Mouse (Mus musculus) gastrocnemius, postnatal 4 days (tissue): ENCODE measurements around the gene Txn2. TPM values are rescaled to one million over a fixed set of nuclear protein-coding genes. Genes with fewer than 3 reads are reported as not detected.

ENCODE experiments used
- DNase-seq, 2 experiments: peaks; one replicate each; pipeline ENCODE4 v3.0.0; 2021 to 2022; ENCODE audit warnings: low spot score in 2 of 2, mixed read lengths in 2 of 2
- total RNA-seq, 2 experiments: library from RNA; stranded (reverse); gene quantifications; 2 replicates each; pipeline ENCODE4 v1.2.3; 2021

Gene Txn2
- total RNA-seq, 2 experiments from 2014 or later, result 152 to 157 TPM

DNA sequence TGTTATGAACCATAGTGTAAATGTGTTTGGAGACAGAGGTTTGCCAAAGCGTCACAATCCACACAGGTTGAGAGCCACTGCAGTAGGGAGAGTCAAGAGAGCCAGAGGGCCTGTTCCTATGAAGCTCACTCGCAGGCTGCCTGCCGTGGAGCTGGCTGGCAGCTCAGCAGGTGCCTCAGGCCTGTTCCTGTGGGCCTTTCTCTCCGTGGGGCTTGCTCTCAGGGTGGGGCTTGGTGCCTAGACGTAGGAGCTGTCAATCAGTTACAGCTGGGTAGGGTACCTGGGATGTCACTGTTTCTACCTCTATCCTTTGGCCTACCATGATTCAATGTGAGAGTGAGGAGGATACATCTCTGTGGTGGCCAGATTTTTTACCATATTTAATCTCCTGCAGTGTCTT is 6.2 kb upstream of the Txn2 start:
- DNase-seq, result no peak

GRCm38 (mm10) chr15:77934326-77934725 is 5.5 kb upstream of the Txn2 start:
- DNase-seq, result no peak

GRCm38 (mm10) chr15:77933770-77934169 is 5.0 kb upstream of the Txn2 start:
- peak; percentile 97 to 99 for DNase-seq

DNA sequence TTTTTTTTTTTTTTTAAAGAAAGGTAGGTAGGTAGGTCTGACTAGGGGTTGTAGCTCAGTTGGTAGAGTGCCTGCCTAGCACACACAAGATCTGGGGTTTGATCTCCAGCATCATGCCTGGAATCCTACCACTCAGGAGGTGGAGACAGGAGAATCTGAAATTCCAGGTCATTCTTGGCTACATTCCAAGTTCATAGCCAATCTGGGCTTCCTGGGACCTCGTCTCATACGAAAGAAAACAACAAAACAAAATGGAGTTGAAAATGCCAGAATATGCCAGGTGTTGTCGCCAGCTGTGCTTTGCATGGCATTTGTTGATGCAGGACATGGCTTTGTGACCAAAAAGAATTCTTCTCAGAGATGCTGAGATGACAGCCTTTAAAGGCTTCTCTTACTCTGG is 4.4 kb upstream of the Txn2 start:
- DNase-seq, result no peak

- DNase-seq, result no peak
These were observed 2.8 kb upstream of the Txn2 start for GRCm38 (mm10) chr15:77931689-77932016.

DNA sequence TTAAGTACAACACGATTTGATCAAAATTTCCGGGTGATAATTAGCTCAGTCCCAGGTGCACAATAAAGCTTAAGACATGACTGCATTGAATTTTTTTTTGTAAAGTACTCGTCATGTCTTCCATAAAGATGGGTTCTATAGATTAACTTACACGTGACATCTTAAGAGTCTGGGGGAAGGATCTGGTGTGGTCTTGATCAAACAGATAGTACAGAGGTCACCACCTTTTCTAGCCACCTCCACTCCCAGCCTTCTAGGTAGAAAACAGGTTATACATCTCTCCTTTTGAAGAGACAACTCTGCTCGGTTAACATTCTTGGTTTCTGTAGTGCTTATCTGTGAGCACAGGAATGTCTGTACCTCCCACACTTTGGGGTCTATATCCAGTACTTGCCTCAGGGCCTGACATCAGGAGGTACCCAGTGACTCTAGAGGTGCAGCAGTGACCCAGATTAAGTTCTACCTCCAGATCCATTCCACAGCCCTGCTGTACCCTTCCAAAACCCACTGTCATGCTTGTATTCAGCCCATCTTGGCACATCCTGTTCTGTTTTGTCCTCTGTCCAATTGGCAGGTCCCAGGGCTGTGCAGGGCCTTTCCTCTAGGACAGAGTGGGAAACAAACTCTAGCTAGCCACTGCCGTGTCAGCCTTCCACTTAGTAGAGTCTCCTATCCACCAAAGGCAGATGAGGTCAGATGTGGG is 2.3 kb upstream of the Txn2 start:
- DNase-seq, result no peak

- DNase-seq, result no peak
These were observed 998 bp upstream of the Txn2 start for GRCm38 (mm10) chr15:77929804-77930203.

DNA sequence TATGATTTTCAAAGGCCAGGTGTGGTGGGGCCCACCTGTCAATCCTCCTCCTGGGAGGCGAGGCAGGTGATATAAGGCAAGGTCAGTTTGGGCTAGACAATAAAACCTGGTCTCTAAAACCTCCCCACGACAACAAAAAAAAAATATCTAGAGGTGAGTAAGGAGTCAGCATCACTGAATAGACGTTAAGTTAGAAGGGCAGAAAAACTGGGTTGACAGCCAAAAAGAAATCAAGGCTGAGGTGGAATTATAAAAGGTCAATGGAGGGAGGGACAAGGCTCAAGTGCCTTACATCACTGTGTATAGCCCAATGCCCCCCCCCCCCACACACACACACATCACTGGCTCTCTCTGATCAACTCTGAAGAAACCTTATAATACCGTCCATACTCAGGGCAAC is 715 bp downstream of the Txn2 start:
- DNase-seq, result no peak

DNA sequence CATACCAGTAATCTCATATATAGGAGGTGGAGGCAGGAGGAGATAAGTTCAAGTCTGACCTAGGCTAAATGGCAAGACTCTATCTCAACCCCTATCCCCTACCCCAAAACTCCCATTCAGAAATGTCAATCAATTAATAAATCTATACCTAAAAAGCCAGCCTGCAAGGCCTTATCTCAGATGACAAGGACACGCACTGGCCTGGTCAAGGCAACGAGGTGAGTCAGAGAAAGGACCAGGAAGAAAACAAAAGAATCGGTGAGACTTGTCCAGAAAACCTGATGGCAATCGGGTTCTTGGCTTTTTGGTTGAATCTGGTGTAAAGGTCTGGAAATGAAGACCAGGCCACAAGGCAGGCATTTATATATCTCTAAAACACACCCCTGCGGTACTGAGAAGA is 1.9 kb downstream of the Txn2 start:
- DNase-seq, result no peak

DNA sequence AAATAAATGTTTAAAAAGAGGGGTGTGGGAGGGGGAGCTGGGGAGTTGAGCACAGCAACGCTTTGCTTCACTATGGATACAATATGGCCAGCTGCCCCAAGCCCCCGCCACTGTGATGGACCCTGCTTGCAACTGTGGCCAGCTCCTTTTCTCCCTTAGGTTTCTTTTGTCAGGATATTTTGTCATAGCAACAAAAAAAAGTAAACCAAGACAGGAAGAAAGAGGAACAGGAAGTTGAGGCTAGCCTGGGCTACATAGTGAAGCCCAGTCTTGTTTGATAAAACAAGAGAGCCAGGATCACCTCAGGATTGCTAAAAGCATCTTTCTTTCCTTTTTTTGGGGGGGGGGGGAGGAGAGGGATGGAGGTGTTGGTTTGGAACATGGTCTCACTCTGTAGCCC is 3.6 kb downstream of the Txn2 start:
- DNase-seq, result no peak

- no peak for DNase-seq
These were observed 5.4 kb downstream of the Txn2 start for GRCm38 (mm10) chr15:77923267-77924035.

GRCm38 (mm10) chr15:77922710-77923109 is 6.1 kb downstream of the Txn2 start:
- no peak for DNase-seq

DNA sequence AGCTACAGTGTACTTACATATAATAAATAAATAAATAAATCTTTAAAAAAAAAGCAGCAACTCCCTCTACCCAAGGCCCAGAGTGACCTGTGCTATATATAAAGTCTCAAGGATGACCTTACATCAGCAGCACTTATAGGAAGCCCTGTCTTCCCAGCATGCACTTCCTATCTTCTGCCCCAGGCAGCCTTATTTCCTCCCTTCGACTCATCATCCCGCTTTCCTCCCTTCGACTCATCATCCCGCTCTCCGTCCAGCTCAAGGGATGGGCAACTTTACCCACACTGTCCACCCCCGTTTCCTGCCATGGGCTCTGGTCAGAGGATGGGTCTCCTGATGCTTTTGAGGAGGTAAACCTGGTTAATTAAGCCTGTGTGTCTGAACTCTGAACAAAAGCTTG is 7.2 kb downstream of the Txn2 start:
- no peak for DNase-seq

DNA sequence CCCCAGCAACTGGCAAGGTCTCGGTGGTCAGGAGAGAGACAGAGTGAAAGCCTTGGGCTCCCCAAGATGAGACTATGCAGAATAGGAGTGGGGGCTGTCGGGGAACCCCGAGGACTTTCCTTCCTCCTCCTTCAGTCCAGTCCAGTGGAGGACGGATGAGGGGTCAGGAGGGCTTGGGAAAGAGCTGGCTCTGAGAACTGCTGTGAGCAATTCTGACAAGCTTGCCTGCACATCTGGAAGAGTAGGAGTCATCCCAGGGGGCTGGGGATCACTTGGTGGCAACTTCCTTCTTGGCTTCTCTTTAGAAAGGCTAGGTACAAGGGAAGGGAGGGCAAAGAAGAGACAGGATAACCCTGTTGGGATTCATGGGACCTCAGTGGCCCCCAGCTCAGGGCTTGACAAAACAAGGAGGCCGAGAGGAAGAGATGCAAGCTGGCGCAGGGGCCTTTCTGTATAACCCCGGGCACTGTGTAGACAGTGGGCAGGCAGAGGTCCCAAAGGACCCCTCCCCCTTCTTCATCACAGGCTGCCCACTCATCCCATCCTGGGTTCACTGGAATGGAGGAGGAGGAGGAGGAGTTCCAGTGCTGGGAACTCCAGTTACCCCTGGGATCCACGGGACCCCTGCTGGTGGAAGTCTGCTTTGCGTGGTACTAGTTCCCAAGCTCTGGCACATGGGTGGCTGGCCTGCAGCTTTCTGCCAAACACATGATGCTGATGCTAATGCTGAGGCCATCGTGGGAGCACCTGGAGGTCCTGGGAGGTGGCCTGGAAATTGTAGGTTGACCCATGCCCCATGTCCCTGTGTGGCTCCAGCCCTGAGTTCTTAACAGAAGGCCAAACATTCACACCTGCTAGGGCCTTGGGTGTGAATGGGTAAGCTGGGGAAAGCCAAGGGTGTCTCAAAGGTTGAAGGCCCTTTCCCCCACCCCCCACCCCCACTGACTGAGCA is 8.0 kb downstream of the Txn2 start:
- no peak for DNase-seq

GRCm38 (mm10) chr15:77919441-77919840 is 9.4 kb downstream of the Txn2 start:
- DNase-seq, result no peak

DNA sequence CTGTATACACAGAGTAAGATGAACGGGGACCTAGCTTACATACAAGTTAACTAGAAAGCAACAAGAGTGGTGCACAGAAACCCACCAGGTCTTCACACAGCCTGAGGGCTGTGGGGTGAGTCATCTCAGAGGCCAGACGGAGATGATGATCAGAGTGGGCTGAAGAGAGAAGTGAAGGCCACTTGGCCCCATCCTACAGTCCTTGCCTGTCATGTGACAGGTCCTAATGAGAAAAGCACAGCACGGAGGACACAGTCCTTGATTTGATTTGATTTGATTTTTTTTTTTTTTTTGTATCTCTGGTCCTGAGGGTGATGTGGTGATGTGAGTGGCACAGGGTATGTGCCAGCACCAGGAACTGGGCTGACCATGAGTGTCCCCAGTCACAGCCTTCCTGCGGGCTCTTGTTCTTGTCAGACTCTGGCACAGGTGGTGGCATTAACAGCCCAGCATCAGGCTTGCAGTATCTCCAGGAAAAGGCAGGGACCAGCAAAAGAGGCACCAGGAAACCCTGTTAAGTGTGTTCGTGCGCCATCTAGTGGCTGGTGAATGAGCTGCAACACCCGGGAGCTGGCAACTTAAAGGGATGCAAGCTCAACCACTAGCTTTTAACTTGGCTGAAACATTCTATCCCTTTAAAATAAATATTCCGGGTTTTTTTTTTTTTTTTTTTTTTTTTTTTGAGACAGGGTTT is 11.8 kb downstream of the Txn2 start:
- peak; percentile 71 to 86 for DNase-seq

DNA sequence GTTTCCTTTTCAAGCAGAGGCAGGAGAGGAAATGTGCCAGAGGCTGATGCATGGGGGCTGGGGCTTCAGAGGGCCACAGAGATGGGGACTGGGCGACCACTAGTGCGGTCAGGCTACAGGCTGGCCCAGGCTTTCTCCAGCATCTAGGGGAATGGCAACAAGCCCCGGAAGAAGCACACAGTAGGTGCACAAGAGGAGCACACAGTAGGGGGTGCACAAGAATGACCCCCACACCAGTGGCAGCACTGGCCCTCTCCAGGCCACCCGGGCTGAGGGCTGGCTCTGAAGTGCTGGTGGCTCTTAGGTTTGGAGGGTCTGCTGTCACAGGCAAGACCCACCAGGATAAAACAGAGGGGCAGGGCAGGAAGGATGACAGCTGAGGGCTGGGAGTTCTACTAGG is 13.5 kb downstream of the Txn2 start:
- no peak for DNase-seq

DNA sequence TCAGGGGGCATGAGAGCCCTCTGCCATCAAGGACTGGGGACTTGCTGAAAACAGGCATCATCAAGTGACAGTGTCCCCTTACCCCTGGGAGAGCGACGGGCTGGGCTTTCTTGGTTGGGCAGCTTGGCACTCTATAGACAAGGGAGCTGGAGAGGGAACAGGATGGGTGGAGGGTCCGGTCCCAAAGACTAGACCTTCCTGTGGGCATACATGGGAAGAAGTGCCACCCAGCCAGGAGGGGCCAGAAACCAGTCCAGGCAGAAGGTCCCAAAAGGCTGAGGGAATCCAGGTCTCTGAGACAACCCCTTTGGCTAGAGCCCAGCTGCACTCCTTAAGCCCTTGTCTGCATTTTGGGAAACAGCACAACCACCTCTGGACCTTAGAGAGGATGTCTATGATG is 14.3 kb downstream of the Txn2 start:
- DNase-seq, result no peak

GRCm38 (mm10) chr15:77913054-77913453 is 15.8 kb downstream of the Txn2 start:
- DNase-seq, result peak in 1 of 2 experiments; percentile 17

DNA sequence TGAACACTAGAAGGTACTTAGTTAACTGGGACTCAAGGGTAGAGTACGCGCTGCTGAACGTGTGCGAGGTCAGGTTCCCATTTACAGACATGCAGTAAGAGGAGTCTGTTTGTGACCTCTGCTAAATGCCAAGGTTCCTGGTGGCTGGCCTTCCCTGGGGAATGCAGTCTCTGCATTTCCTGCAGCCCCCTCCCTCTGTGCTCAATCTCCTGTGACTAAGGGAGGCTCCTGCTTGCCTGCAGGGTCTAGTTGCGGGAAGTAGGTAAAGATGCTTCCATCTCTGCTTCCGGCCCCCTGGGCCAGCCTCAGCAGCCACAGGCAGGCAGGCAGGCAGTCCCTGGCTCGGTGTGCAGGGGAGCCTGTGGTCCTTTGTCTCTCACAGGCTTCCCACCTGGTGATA is 16.2 kb downstream of the Txn2 start:
- DNase-seq, result no peak

GRCm38 (mm10) chr15:77912048-77912447 is 16.8 kb downstream of the Txn2 start:
- no peak for DNase-seq
